Mouse (Mus musculus) brain, embryonic 14.5 days (tissue): ENCODE data around the gene Gm815.

Experiments
- CTCF ChIP-seq: fragments of 200-500 bp; IDR thresholded peaks from 2 replicates; pipeline ENCODE4 v1.5.1; 2012; ENCODE audit warnings: inconsistent platforms, mild to moderate bottlenecking, moderate library complexity, borderline replicate concordance; ENCODE audit not compliant: insufficient read depth, insufficient read length; ENCODE audit errors: extremely low read depth
- POLR2A ChIP-seq: fragments of 200-500 bp; IDR thresholded peaks from 2 replicates; pipeline ENCODE4 v1.6.1; 2012; ENCODE audit warnings: mild to moderate bottlenecking, inconsistent platforms, borderline replicate concordance; ENCODE audit not compliant: poor library complexity, insufficient read depth, insufficient read length, severe bottlenecking; ENCODE audit errors: extremely low read depth

DNA sequence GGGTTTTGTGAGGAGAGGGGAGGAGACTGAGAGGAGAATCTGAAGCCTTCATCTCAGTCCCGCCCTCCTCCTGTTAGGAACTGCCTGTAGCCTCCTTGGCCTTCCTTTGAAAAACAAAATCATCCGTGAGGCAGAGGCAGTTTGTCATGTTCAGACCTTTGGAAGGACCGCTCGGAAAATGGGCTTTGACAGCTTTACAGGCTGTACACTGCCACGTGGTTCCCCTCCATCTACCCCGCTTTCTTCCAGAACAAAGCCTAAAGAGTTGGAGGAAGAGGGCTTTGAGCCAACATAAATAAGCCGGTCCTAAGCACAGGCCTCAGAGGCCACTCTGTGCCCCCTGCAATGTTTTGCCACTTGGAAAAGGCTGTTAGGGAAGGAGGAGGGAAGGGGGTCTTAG lies 19.9 kb upstream of the Gm815 start:
- no peak for TF ChIP-seq POLR2A
- TF ChIP-seq CTCF, result no peak
